Mouse (Mus musculus): ENCODE data around the gene Hivep2.

- TF ChIP-seq MAFK (IDR thresholded peaks at IDR 0.05; ENCODE audit: insufficient read depth, low read depth, low read length) (no peak), ZNF384 (IDR thresholded peaks at IDR 0.05; ENCODE audit: low read depth, low read length) (no peak)
Observed at GRCm38 (mm10) chr10:14082275-14082674, 116.4 kb downstream of the Hivep2 start.

Data from ES-E14 (cell line).